Mouse (Mus musculus) thymus, adult 2 months (tissue): ENCODE results near the gene Pou6f2. TPM values are rescaled to one million over a fixed set of nuclear protein-coding genes. Genes with fewer than 3 reads are reported as not detected.

ENCODE experiments used
- DNase-seq: peaks from one replicate; pipeline ENCODE4 v3.0.0; 2021
- H3K27ac ChIP-seq: fragments of 200-500 bp; 2 replicates; pipeline ENCODE4 v1.5.1; 2012; ENCODE audit warnings: low read length, control low read depth; ENCODE audit not compliant: control insufficient read depth, insufficient read depth
- H3K27me3 ChIP-seq: fragments of 200-500 bp; 2 replicates; pipeline ENCODE4 v1.6.1; 2012; ENCODE audit warnings: mild to moderate bottlenecking, low read length, moderate library complexity, mixed read lengths; ENCODE audit not compliant: control insufficient read depth, insufficient read depth
- H3K36me3 ChIP-seq: fragments of 200-500 bp; 2 replicates; pipeline ENCODE4 v1.6.1; 2012; ENCODE audit warnings: mild to moderate bottlenecking, low read length, moderate library complexity; ENCODE audit not compliant: control insufficient read depth, insufficient read depth
- H3K4me1 ChIP-seq: fragments of 200-500 bp; replicated peaks from 2 replicates; pipeline ENCODE4 v1.6.1; 2012; ENCODE audit warnings: low read length; ENCODE audit not compliant: control insufficient read depth, insufficient read depth
- H3K4me3 ChIP-seq: fragments of 200-500 bp; 2 replicates; pipeline ENCODE4 v1.5.1; 2012; ENCODE audit warnings: mild to moderate bottlenecking, low read length, control low read depth, moderate library complexity; ENCODE audit not compliant: control insufficient read depth, insufficient read depth
- CTCF ChIP-seq: fragments of 200-500 bp; IDR thresholded peaks from 2 replicates; pipeline ENCODE4 v1.5.1; 2012; ENCODE audit warnings: mild to moderate bottlenecking, control low read depth, low read length, moderate library complexity, borderline replicate concordance; ENCODE audit not compliant: control insufficient read depth, poor library complexity, insufficient read depth; ENCODE audit errors: extremely low read depth
- POLR2A ChIP-seq: fragments of 200-500 bp; IDR thresholded peaks from 2 replicates; pipeline ENCODE4 v1.6.1; 2012; ENCODE audit warnings: mild to moderate bottlenecking, low read length, control low read depth, moderate library complexity; ENCODE audit not compliant: control insufficient read depth, poor library complexity, insufficient read depth; ENCODE audit errors: extremely low read depth
- WGBS: fragments of 180-500 bp; shearing (Covaris S2); methylation state at CpG from one replicate; pipeline ENCODE4 v1.1.7; 2018; 5-methylcytosine and 5-hydroxymethylcytosine counted together
- polyA plus RNA-seq: library from polyadenylated mRNA; depleted of rRNA; stranded (reverse); fragments of >200 nt; gene quantifications from 2 replicates; pipeline ENCODE4 v1.2.3, GENCODE M21; 2012

The Pou6f2 gene
- polyA plus RNA-seq, 1 experiment, result not detected

GRCm38 (mm10) chr13:18253131-18253530 is 144.4 kb downstream of the Pou6f2 start:
- TF ChIP-seq CTCF (no peak), POLR2A (no peak)
- Histone ChIP-seq H3K4me1 (no peaks in the 10 kb centered on the region), H3K27ac (no peak overlapping the region), H3K4me3 (no peak overlapping the region), H3K27me3 (no peaks in the 10 kb centered on the region), H3K36me3 (no peaks in the 10 kb centered on the region)
- 98% methylated on average over 3 of the region's 3 CpGs for WGBS
- DNase-seq, result no peak

- DNase-seq, result no peak
- Histone ChIP-seq H3K27me3 (no peaks in the 10 kb centered on the region), H3K4me3 (no peak overlapping the region), H3K4me1 (no peaks in the 10 kb centered on the region), H3K27ac (no peak overlapping the region), H3K36me3 (no peaks in the 10 kb centered on the region)
- WGBS, result 71% methylated on average over 22 of the region's 22 CpGs
- TF ChIP-seq POLR2A (no peak), CTCF (no peak)
These were observed 178.8 kb downstream of the Pou6f2 start for GRCm38 (mm10) chr13:18218566-18219234.

DNA sequence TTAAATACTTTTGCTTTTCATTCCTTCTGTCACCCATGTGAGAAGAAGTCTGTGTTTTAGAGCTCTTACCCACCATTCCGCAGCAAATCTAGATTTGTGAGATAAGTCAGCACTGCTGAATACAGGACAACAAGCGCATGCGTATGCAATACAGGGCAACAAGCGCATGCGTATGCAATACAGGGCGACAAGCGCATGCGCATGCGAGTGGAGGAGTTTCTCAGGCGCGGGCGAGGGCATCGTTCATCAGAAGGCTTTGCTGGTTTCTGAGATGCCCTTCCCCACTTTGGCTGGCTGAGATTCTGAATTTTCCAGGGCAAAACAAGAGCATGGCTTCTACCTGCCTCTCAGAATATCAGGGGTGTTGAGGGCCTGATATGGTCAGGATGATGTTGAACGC is 186.2 kb downstream of the Pou6f2 start:
- H3K27ac ChIP-seq, result no peak overlapping the region
- no peaks in the 10 kb centered on the region for H3K4me1 ChIP-seq
- no peak for TF ChIP-seq POLR2A
- TF ChIP-seq CTCF, result no peak
- no peaks in the 10 kb centered on the region for H3K27me3 ChIP-seq
- no peak overlapping the region for H3K4me3 ChIP-seq
- no peaks in the 10 kb centered on the region for H3K36me3 ChIP-seq
- WGBS, result 94% methylated on average over 14 of the region's 14 CpGs
- DNase-seq, result no peak

- no peak overlapping the region for H3K27ac ChIP-seq
- H3K4me3 ChIP-seq, result no peak overlapping the region
- no peak for TF ChIP-seq CTCF
- H3K27me3 ChIP-seq, result no peaks in the 10 kb centered on the region
- 79% methylated on average over 8 of the region's 8 CpGs for WGBS
- no peak for DNase-seq
- no peaks in the 10 kb centered on the region for H3K36me3 ChIP-seq
- no peaks in the 10 kb centered on the region for H3K4me1 ChIP-seq
These were observed 192.8 kb downstream of the Pou6f2 start for GRCm38 (mm10) chr13:18204476-18205250.

- TF ChIP-seq CTCF (no peak), POLR2A (no peak)
- Histone ChIP-seq H3K27ac (no peak overlapping the region), H3K4me1 (no peaks in the 10 kb centered on the region), H3K4me3 (no peak overlapping the region), H3K27me3 (no peaks in the 10 kb centered on the region), H3K36me3 (no peaks in the 10 kb centered on the region)
- WGBS, result 67% methylated on average over 3 of the region's 3 CpGs
- DNase-seq, result no peak
These were observed 223.5 kb downstream of the Pou6f2 start for GRCm38 (mm10) chr13:18174003-18174402.

DNA sequence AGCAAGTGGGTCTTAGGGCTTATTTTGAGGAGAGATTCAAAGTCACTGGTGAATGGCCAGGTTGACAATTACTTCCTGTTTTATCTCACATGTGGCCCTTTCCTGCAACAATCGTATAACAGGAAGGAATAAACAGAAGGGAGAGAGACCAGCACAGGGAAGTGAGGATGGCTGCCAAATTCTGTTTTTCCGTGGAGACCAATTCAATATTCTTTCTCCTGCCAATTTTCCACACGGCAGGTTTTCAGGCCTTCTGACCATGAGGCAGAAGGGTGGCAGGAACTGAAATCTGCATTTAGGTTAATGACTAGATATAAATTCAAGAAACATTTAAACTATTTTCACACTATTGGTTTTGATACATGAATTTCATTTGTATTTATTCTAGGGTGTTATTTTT is 224.5 kb downstream of the Pou6f2 start:
- WGBS, result 24% methylated on average over 3 of the region's 3 CpGs
- no peak for TF ChIP-seq CTCF
- TF ChIP-seq POLR2A, result no peak
- H3K4me1 ChIP-seq, result no peaks in the 10 kb centered on the region
- H3K27ac ChIP-seq, result no peak overlapping the region
- DNase-seq, result no peak
- no peaks in the 10 kb centered on the region for H3K27me3 ChIP-seq
- H3K4me3 ChIP-seq, result no peak overlapping the region
- H3K36me3 ChIP-seq, result no peaks in the 10 kb centered on the region

DNA sequence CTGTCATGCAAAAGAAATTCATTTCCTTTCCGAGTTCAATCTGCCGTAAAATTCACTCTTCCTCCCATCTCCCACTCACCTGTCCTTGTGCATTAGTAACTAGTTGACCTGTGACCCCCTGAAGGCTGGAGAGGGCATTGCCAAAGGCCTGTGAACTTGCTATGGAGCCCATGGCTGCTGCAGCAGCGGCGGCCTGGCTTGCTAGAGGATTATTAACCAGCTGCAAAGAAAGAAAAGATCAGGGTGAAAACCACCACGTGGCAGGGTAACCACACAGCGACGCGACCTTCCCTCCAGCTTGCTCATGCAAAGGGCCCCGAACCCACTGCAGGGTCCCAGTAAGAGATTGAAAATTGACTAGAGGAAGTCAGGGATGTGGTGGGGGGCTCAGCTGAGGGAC is 225.2 kb downstream of the Pou6f2 start:
- 53% methylated on average over 9 of the region's 9 CpGs for WGBS
- Histone ChIP-seq H3K27me3 (no peaks in the 10 kb centered on the region), H3K4me3 (no peak overlapping the region), H3K36me3 (no peaks in the 10 kb centered on the region), H3K27ac (no peak overlapping the region), H3K4me1 (no peaks in the 10 kb centered on the region)
- TF ChIP-seq CTCF, result no peak
- TF ChIP-seq POLR2A, result no peak
- DNase-seq, result no peak
